Mouse (Mus musculus): ENCODE data around the gene Id3.

The Id3 gene

DNA sequence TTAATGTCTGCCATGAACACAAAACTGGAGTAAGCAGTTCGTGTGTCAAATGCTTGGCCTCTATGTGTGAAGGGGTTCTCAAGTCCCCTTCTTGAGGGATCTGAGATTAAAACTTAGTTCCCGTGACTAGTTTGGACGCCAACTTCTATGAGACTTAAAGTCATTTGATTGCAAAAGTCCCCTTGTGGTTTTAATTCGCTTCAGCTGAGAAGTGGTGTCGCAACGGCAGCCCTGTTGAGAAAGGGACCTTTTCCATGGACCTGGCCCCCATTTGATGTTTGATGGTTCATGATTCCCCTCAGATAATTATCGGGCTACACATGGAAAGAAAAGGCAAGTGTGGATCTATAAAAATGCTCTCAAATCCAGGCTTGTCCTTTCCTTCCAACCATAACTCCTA lies 36.2 kb downstream of the Id3 start:
- no peak for DNase-seq

DNA sequence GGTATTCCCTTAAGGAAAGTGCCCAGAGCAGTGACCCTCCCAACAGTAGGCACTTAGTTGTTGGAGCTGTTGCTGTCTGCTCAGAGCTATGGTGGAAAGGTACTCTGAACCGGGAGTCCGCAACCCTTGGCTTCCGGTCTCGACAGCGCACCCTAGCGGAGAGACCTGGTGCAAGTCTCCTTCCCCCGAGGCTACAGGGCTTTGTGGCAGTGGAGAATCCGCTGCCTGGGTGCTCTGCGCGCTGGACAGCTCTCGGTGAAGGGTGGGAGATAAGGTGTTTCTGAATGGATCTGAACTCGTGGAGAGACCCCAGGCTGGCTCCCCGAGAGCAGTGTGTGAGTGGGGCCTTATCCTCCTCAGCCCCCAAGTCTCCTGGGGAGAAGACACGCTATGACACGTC lies 36.7 kb downstream of the Id3 start:
- DNase-seq: peak; percentile 96

GRCm38 (mm10) chr4:136180408-136181330 lies 37.4 kb downstream of the Id3 start:
- DNase-seq: peak; percentile 82

DNA sequence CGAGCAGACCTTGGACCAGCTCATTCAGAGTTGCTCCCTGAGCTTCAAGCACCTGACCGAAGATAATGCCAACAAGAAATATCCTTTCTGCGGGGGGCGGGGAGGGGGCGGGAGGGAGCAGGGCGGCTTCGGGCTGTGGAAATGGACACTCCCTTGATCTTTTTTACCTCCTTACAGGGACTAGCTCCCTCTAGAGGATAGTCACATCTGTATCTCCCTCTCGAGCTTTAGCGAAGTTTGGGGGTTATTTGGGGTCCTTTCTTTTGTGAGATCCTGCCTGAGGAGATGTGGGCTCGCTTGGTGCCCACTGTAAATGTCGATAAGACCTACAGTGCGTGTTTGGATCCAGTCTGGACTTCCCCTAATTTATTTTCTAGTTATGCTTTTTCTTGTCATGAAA lies 38.1 kb downstream of the Id3 start:
- no peak for DNase-seq

GRCm38 (mm10) chr4:136185375-136185774 lies 42.1 kb downstream of the Id3 start:
- DNase-seq: no peak

- DNase-seq: no peak
These were observed 43.0 kb downstream of the Id3 start for GRCm38 (mm10) chr4:136186315-136186714.

DNA sequence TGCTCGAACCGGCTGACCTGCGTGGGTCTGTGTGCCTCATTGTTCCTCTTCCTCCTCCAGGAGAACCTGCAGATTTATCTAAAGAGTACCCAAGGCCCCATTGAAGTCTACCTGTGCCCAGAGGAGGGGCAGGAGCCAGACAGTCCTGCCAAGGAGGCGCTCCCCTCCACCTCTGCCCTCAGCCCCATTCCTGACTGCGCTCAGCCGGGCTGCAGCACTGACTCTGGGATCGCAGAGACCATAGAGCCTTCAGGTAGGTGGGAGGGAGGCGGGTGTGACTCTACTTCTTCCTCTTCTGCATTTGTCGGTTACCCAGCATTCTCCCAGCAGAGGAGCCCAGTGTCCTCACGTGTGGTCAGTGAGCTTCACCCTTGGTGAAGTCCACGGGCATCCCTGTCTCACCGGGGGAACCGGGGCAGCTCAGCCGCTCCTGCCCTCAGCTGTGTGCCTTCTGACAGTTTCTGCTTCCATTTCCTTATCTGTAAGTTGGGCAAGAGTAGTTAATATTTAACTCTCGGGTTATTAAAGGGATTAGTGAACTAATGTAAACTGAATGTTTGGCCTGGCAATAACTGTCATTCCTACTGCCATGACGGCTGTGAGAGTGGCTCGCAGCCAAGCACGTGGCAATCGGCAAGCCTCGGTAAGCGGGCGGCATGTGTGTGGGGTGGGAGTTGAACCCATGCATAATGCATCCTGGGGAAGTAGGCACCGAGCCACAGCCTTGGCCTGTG lies 43.6 kb downstream of the Id3 start:
- DNase-seq: no peak

- peak; percentile 32 for DNase-seq
These were observed 45.9 kb downstream of the Id3 start for GRCm38 (mm10) chr4:136188973-136189737.

DNA sequence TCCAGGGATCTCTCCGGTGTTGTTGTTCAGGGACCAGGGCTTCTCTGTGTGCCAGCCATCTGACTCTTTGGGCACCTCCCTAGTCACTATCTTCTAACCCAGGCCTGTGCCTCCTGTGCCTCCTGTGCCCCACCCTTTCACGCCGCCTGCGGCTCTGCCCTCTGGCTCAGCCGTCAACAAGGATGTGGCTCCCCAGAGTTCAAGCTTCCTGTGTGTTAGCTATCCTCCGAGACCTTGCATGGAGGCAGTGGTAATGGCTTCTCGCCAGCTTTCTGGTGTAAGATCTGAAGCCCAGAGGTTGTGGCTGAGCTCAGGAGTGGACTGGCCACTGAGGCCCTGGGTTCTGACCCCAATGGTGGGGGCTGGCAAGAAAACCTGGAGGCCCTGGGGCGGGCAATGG lies 46.6 kb downstream of the Id3 start:
- DNase-seq: peak; percentile 67

DNA sequence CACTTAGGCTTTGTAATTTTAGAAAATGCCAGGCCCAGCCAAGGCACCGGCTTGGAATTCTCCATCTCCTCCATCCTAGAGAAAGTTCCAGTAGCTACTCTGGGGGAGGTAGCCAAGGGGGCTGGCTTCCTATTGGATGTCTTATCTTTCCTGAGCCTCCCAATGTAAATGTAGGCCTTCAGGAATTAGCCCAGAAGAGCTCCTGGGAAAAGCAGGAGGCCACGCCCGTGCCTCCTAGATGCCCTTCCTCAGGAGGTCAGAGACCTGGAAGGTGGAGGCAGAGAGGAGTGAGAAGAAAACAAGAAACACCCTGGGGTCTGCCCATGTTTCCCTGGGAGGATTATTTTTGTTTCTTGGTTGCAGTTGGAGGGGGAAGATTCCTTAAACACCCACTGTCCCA lies 50.3 kb downstream of the Id3 start:
- DNase-seq: no peak

DNA sequence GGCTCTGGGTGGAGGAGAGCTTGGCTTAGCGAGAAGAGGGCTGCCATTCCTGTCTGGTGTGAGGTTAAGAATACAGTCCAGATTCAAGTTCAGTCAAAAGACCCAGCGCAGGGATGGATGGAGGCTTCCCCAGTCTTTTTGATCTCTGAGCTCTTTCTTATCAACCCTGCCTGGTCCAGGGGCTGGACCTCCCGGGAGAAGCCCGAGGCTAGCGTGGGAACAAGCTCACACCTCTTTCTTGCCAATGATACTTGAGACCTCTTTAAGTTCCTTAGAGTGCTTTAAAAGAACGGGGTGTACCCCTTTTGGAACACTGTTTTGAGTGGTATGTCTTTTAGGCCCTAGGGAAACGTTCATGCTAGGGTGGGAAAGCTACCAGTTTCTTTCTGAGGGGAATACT lies 51.7 kb downstream of the Id3 start:
- no peak for DNase-seq
